Mouse (Mus musculus): ENCODE measurements at regions not wholly inside any gene's neighbourhood (a gene's known extent, or its start where the extent isn't known, plus 50 kb on each side); places are given as distances from the start of the nearest gene placed in this dataset.

DNA sequence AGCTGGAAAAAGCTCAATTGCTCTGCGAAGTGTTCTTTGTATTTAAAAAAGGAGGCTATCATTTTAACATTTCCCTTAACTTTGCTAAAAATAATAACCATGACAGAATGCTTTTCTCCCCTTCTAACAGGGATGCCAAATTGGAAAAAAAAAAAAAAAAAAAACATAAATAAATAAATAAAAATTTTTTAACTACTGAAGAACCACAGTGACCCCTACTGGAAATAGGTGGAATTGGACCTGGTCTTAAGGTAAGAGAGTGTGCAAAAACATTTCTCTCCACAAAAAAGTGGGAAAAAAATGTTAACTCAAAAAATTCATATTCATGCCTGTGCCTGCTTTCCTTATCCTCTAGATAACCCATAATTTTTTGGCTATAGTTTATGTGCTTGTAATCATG is 369.8 kb downstream of the Atp23 start:
- no peak overlapping the region for H3K9ac ChIP-seq (replicated peaks; ENCODE audit: low read length)
- H3K27me3 ChIP-seq (ENCODE audit: control insufficient read depth, insufficient read depth, low read length), result no peaks in the 10 kb centered on the region
- H3K4me3 ChIP-seq (ENCODE audit: low read depth, low read length), result no peak overlapping the region
- DNase-seq (ENCODE audit: low spot score) (peak; percentile 70), ATAC-seq (replicated peaks; ENCODE audit: insufficient number of reproducible peaks, low FRiP score, low TSS enrichment, low read depth) (no peak)
- no peaks in the 10 kb centered on the region for H3K9me3 ChIP-seq (replicated peaks; ENCODE audit: control insufficient read depth, low read length)
- no peak overlapping the region for H3K4me2 ChIP-seq (ENCODE audit: low read depth, low read length)
- no peak overlapping the region for H3K27ac ChIP-seq (replicated peaks; ENCODE audit: low read depth, low read length)
- H3K4me1 ChIP-seq (ENCODE audit: control insufficient read depth, insufficient read depth, low read length), result no peaks in the 10 kb centered on the region
- H3K36me3 ChIP-seq (replicated peaks; ENCODE audit: control insufficient read depth, insufficient read depth, low read depth, low read length), result no peaks in the 10 kb centered on the region
- WGBS, result 80% methylated on average over 1 of the region's 1 CpGs

DNA sequence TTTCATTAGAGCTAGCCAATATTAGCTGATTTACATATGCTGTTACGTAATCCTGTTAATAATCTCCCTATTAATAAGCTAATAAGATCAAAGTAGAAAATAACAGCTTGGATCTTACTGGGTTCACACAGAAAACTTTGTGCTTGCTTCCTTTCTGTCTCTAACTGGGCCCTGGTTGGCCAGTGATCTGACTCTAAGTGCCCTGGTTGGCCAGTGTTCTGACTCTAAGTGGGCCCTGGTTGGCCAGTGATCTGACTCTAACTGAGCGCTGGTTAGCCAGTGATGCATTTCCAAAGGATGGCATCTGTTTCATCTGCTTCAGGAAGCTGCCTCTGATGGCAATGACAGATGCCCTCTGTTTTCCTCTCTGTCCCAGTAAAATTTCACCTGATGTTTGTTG is 372.4 kb downstream of the Atp23 start:
- H3K27me3 ChIP-seq (ENCODE audit: control insufficient read depth, insufficient read depth, low read length), result no peaks in the 10 kb centered on the region
- no peak overlapping the region for H3K9ac ChIP-seq (replicated peaks; ENCODE audit: low read length)
- no peak overlapping the region for H3K4me3 ChIP-seq (ENCODE audit: low read depth, low read length)
- no peak for ATAC-seq (replicated peaks; ENCODE audit: insufficient number of reproducible peaks, low FRiP score, low TSS enrichment, low read depth)
- H3K36me3 ChIP-seq (replicated peaks; ENCODE audit: control insufficient read depth, insufficient read depth, low read depth, low read length), result no peaks in the 10 kb centered on the region
- no peak overlapping the region for H3K27ac ChIP-seq (replicated peaks; ENCODE audit: low read depth, low read length)
- no peak for DNase-seq (ENCODE audit: low spot score)
- 91% methylated on average over 2 of the region's 2 CpGs for WGBS
- H3K4me1 ChIP-seq (ENCODE audit: control insufficient read depth, insufficient read depth, low read length), result no peaks in the 10 kb centered on the region
- no peaks in the 10 kb centered on the region for H3K9me3 ChIP-seq (replicated peaks; ENCODE audit: control insufficient read depth, low read length)
- H3K4me2 ChIP-seq (ENCODE audit: low read depth, low read length), result no peak overlapping the region

DNA sequence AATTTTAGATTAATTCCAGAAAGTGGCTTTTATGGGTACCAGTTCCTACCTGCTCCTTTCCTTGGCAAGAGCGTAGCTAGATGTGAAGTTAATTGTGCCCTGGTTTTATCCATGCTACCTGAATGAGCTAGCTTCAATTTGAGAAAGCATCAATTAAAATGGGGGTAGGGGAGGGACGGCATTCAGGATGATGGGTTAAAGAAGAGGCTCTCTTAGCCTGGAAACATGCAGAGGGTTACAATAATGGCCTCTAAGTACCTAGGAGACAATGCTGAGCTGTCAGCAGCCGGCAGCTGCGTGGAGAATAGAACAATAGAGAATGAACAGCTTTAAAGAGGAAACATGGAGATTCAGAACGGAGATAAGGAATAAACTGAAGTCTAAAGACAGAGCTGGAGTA is 375.0 kb downstream of the Atp23 start:
- no peak overlapping the region for H3K27ac ChIP-seq (replicated peaks; ENCODE audit: low read depth, low read length)
- no peak overlapping the region for H3K4me2 ChIP-seq (ENCODE audit: low read depth, low read length)
- H3K9ac ChIP-seq (replicated peaks; ENCODE audit: low read length), result no peak overlapping the region
- H3K9me3 ChIP-seq (replicated peaks; ENCODE audit: control insufficient read depth, low read length), result no peaks in the 10 kb centered on the region
- DNase-seq (ENCODE audit: low spot score), result no peak
- no peaks in the 10 kb centered on the region for H3K27me3 ChIP-seq (ENCODE audit: control insufficient read depth, insufficient read depth, low read length)
- no peak overlapping the region for H3K4me3 ChIP-seq (ENCODE audit: low read depth, low read length)
- ATAC-seq (replicated peaks; ENCODE audit: insufficient number of reproducible peaks, low FRiP score, low TSS enrichment, low read depth), result no peak
- H3K4me1 ChIP-seq (ENCODE audit: control insufficient read depth, insufficient read depth, low read length), result peaks cover 3% of the 10 kb centered on the region; the same call in 1 of the 2 replicates
- no peaks in the 10 kb centered on the region for H3K36me3 ChIP-seq (replicated peaks; ENCODE audit: control insufficient read depth, insufficient read depth, low read depth, low read length)
- 35% methylated on average over 5 of the region's 5 CpGs for WGBS

DNA sequence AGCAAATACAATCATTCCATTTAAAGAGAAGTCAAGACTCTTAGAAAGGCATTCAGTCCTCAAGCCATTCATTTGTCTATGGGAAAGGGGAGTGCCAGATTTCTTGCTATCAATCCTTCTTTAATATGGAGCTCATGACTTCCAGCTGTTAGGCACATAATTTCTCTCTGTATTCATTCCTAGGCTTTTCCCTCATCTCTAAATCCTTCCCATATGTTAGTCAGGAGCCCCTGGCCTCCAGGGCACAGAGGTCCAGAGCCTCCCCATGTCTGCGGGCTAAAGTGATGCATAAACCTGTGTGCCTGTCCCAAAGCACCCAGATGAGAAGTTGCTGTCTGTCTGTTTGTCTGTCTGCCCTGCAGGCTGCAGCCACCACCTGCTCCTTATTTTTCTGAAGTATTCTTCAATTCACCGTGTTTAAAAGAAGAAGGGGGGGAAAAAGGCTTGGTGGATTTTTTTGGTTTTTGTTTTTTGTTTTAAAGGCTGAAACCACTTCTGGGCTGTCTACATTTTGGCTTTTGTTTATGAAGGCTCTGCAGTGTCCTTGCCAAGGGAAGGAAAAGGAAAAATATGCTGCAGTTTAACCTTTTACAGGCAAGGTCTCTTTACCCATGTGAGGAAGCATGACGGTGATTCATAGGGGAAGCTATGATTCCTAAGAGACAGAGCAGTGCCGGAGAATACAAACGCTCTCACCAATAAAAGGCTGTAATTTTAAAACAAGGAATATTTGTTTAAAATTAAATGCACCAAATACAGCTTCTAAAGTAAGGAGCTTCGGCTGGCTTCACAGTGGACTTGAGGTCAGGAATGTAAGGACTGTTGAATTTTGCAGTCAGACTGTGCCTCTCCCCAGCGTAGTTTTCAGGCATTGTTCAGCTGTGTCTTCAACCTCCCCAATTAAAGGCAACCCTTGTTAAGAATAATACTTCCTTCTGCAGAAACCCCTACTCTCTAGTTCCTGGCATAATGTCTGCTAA is 379.0 kb downstream of the Atp23 start:
- peak; percentile 77 for DNase-seq (ENCODE audit: low spot score)
- H3K36me3 ChIP-seq (replicated peaks; ENCODE audit: control insufficient read depth, insufficient read depth, low read depth, low read length), result no peaks in the 10 kb centered on the region
- H3K4me1 ChIP-seq (ENCODE audit: control insufficient read depth, insufficient read depth, low read length), result peaks cover 3% of the 10 kb centered on the region
- H3K27ac ChIP-seq (replicated peaks; ENCODE audit: low read depth, low read length), result peak overlapping the region; percentile 3; the same call in 1 of the 2 replicates
- ATAC-seq (replicated peaks; ENCODE audit: insufficient number of reproducible peaks, low FRiP score, low TSS enrichment, low read depth), result peak; percentile 56; the same call in 1 of the 2 replicates
- no peaks in the 10 kb centered on the region for H3K9me3 ChIP-seq (replicated peaks; ENCODE audit: control insufficient read depth, low read length)
- 27% methylated on average over 7 of the region's 7 CpGs for WGBS
- H3K9ac ChIP-seq (replicated peaks; ENCODE audit: low read length), result no peak overlapping the region
- H3K4me3 ChIP-seq (ENCODE audit: low read depth, low read length), result no peak overlapping the region
- no peak overlapping the region for H3K4me2 ChIP-seq (ENCODE audit: low read depth, low read length)
- no peaks in the 10 kb centered on the region for H3K27me3 ChIP-seq (ENCODE audit: control insufficient read depth, insufficient read depth, low read length)

DNA sequence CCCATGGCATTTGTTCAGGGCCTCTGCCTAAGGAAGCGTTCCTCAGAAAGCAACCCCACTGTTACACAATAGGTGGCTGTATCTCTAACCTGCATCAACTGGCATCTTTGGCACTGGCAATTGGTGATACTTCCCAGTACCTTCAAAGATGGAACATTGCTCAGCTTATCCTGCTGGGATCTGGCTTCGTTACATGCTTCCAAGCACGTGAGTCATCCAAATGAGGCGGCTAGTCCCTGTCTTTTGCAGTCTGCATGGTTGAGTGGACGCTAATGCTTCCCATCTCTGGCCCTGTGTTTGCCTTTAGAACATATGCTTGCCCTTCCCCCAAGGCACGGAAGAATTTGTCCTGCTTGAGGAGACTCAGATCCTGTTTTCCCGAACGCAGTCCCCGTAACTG is 380.2 kb downstream of the Atp23 start:
- Histone ChIP-seq H3K9ac (replicated peaks; ENCODE audit: low read length) (no peak overlapping the region), H3K27ac (replicated peaks; ENCODE audit: low read depth, low read length) (no peak overlapping the region), H3K9me3 (replicated peaks; ENCODE audit: control insufficient read depth, low read length) (no peaks in the 10 kb centered on the region), H3K4me3 (ENCODE audit: low read depth, low read length) (no peak overlapping the region), H3K36me3 (replicated peaks; ENCODE audit: control insufficient read depth, insufficient read depth, low read depth, low read length) (no peaks in the 10 kb centered on the region), H3K27me3 (ENCODE audit: control insufficient read depth, insufficient read depth, low read length) (no peaks in the 10 kb centered on the region), H3K4me1 (ENCODE audit: control insufficient read depth, insufficient read depth, low read length) (peaks cover 3% of the 10 kb centered on the region), H3K4me2 (ENCODE audit: low read depth, low read length) (no peak overlapping the region)
- 46% methylated on average over 9 of the region's 9 CpGs for WGBS
- DNase-seq (ENCODE audit: low spot score) (peak; percentile 43), ATAC-seq (replicated peaks; ENCODE audit: insufficient number of reproducible peaks, low FRiP score, low TSS enrichment, low read depth) (no peak)

DNA sequence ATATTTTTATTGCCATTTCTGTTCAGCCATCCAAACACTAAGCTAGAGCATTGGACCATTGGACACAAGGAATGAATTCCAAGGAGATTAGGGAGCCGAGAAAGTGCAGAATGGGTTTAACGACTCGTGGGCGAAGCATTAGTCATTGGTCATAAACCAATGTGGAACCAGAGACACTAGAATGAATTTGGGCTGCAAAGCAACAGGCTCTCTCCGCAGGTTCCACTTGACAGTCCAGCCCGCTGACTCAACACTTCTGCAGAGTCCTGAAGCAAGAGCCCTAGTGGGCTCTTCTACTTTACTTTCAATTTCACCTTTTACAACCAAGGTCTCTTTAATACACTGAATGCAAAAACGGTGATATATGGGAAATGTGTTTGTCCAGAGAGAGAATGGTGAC is 388.0 kb downstream of the Atp23 start:
- Histone ChIP-seq H3K36me3 (replicated peaks; ENCODE audit: control insufficient read depth, insufficient read depth, low read depth, low read length) (no peaks in the 10 kb centered on the region), H3K4me3 (ENCODE audit: low read depth, low read length) (no peak overlapping the region), H3K27me3 (ENCODE audit: control insufficient read depth, insufficient read depth, low read length) (no peaks in the 10 kb centered on the region), H3K4me2 (ENCODE audit: low read depth, low read length) (no peak overlapping the region), H3K4me1 (ENCODE audit: control insufficient read depth, insufficient read depth, low read length) (no peaks in the 10 kb centered on the region), H3K27ac (replicated peaks; ENCODE audit: low read depth, low read length) (no peak overlapping the region), H3K9ac (replicated peaks; ENCODE audit: low read length) (no peak overlapping the region), H3K9me3 (replicated peaks; ENCODE audit: control insufficient read depth, low read length) (no peaks in the 10 kb centered on the region)
- 87% methylated on average over 7 of the region's 7 CpGs for WGBS
- DNase-seq (ENCODE audit: low spot score) (no peak), ATAC-seq (replicated peaks; ENCODE audit: insufficient number of reproducible peaks, low FRiP score, low TSS enrichment, low read depth) (no peak)

DNA sequence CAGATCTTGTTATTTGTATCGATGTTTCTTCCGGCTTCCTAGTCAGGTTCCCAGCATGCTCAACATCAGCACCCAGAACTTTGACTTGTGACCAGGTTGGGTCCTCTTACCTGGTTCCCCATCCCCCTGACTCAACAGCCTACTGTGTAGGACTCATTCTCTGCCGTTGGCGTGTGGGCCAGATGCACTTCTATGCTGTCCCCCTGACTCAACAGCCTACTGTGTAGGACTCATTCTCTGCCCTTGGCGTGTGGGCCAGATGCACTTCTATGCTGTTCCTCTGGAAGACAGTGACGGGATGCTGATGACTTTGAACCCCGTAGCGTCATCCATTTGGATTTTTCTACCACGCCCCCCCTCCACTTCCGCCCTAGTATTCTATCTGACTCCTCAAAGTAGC is 389.6 kb downstream of the Atp23 start:
- Histone ChIP-seq H3K4me3 (ENCODE audit: low read depth, low read length) (no peak overlapping the region), H3K4me2 (ENCODE audit: low read depth, low read length) (no peak overlapping the region), H3K27me3 (ENCODE audit: control insufficient read depth, insufficient read depth, low read length) (no peaks in the 10 kb centered on the region), H3K36me3 (replicated peaks; ENCODE audit: control insufficient read depth, insufficient read depth, low read depth, low read length) (no peaks in the 10 kb centered on the region), H3K9ac (replicated peaks; ENCODE audit: low read length) (no peak overlapping the region), H3K9me3 (replicated peaks; ENCODE audit: control insufficient read depth, low read length) (no peaks in the 10 kb centered on the region), H3K27ac (replicated peaks; ENCODE audit: low read depth, low read length) (no peak overlapping the region), H3K4me1 (ENCODE audit: control insufficient read depth, insufficient read depth, low read length) (no peaks in the 10 kb centered on the region)
- ATAC-seq (replicated peaks; ENCODE audit: insufficient number of reproducible peaks, low FRiP score, low TSS enrichment, low read depth), result no peak
- 95% methylated on average over 10 of the region's 10 CpGs for WGBS
- DNase-seq (ENCODE audit: low spot score), result no peak

DNA sequence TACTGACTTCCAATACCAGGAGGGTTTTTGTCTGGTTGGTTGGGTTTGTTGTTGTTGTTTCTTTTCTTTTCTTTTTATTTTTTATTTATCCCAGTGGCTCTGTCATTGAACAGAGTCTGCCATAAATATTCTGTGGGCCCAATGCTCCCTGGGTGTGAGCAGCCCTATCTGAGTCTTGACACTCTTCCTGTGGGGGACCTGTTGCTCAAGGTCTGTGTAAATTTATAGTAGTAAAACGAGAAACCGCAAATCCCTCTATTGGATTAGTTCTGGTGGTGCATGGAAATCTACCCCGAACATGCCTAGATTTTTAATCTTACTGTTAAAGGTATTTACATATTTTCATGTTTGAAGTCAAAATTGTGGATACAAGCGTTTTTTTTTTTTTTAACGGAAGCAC is 395.2 kb downstream of the Atp23 start:
- Histone ChIP-seq H3K27me3 (ENCODE audit: control insufficient read depth, insufficient read depth, low read length) (no peaks in the 10 kb centered on the region), H3K4me1 (ENCODE audit: control insufficient read depth, insufficient read depth, low read length) (no peaks in the 10 kb centered on the region), H3K36me3 (replicated peaks; ENCODE audit: control insufficient read depth, insufficient read depth, low read depth, low read length) (no peaks in the 10 kb centered on the region), H3K4me2 (ENCODE audit: low read depth, low read length) (no peak overlapping the region), H3K27ac (replicated peaks; ENCODE audit: low read depth, low read length) (no peak overlapping the region), H3K9me3 (replicated peaks; ENCODE audit: control insufficient read depth, low read length) (no peaks in the 10 kb centered on the region), H3K4me3 (ENCODE audit: low read depth, low read length) (no peak overlapping the region), H3K9ac (replicated peaks; ENCODE audit: low read length) (no peak overlapping the region)
- DNase-seq (ENCODE audit: low spot score) (no peak), ATAC-seq (replicated peaks; ENCODE audit: insufficient number of reproducible peaks, low FRiP score, low TSS enrichment, low read depth) (no peak)
- 84% methylated on average over 5 of the region's 5 CpGs for WGBS

Measured in embryonic facial prominence, embryonic 11.5 days (tissue).